Mouse (Mus musculus) intestine, postnatal 0 days (tissue): Measurements from ENCODE around the gene Uhrf2. TPM values are rescaled to one million over a fixed set of nuclear protein-coding genes. Genes with fewer than 3 reads are reported as not detected.
A peak's percentile ranks its signal among the peaks of the same experiment; 100 is the strongest.

ENCODE experiments used
- ATAC-seq: fragments of 200-750 bp; cut with Nextera tagmentation; 2 replicates; pipeline ENCODE4 v1.8.0; 2017; ENCODE audit warnings: mild to moderate bottlenecking, moderate TSS enrichment, moderate library complexity
- H3K27ac ChIP-seq: fragments of 300-500 bp; sonication (generic); 2 replicates; pipeline ENCODE4 v1.5.1; 2014; ENCODE audit warnings: mild to moderate bottlenecking, low read depth, low read length, moderate library complexity
- H3K27me3 ChIP-seq: fragments of 300-500 bp; sonication (generic); replicated peaks from 2 replicates; pipeline ENCODE4 v1.6.1; 2014; ENCODE audit warnings: low read length, mixed read lengths; ENCODE audit not compliant: control insufficient read depth, insufficient read depth
- H3K36me3 ChIP-seq: fragments of 300-500 bp; sonication (generic); 2 replicates; pipeline ENCODE4 v1.6.1; 2014; ENCODE audit warnings: mild to moderate bottlenecking, moderate library complexity; ENCODE audit not compliant: control insufficient read depth, insufficient read depth
- H3K4me1 ChIP-seq: fragments of 300-500 bp; sonication (generic); replicated peaks from 2 replicates; pipeline ENCODE4 v1.6.1; 2014; ENCODE audit warnings: antibody characterized with exemption, low read length, mixed read lengths; ENCODE audit not compliant: control insufficient read depth, insufficient read depth
- H3K4me2 ChIP-seq: fragments of 300-500 bp; sonication (generic); replicated peaks from 2 replicates; pipeline ENCODE4 v1.6.1; 2014; ENCODE audit warnings: low read depth, mild to moderate bottlenecking, moderate library complexity
- H3K4me3 ChIP-seq: fragments of 300-500 bp; sonication (generic); 2 replicates; pipeline ENCODE4 v1.5.1; 2014; ENCODE audit warnings: low read depth, low read length
- H3K9ac ChIP-seq: fragments of 300-500 bp; sonication (generic); 2 replicates; pipeline ENCODE4 v1.6.1; 2014; ENCODE audit warnings: mild to moderate bottlenecking, low read depth, low read length
- H3K9me3 ChIP-seq: fragments of 300-500 bp; sonication (generic); 2 replicates; pipeline ENCODE4 v1.6.1; 2016; ENCODE audit warnings: mixed run types; ENCODE audit not compliant: control insufficient read depth
- CTCF ChIP-seq: sonication (generic); IDR thresholded peaks from 2 replicates; pipeline ENCODE4 v1.5.1; 2016; ENCODE audit warnings: low read depth, mild to moderate bottlenecking, control low read depth, antibody characterized with exemption, moderate library complexity
- WGBS: fragments of 180-500 bp; shearing (Covaris S2); extraction: QIAGEN DNeasy Blood & Tissue Kit; methylation state at CpG from one replicate; pipeline ENCODE4 v1.1.7; 2014; 5-methylcytosine and 5-hydroxymethylcytosine counted together
- polyA plus RNA-seq: library from polyadenylated mRNA; unstranded; fragments of >200 nt; fragmentation: Nextera tagmentation; extraction: Ambion mirVana; gene quantifications from 2 replicates; pipeline ENCODE4 v1.2.1, GENCODE M21; 2015

Gene Uhrf2
- polyA plus RNA-seq, 1 experiment from 2014 or later = 18.3 TPM

GRCm38 (mm10) chr19:30107221-30107845, 77.0 kb downstream of the Uhrf2 start:
- Histone ChIP-seq H3K4me3 (no peak overlapping the region), H3K9me3 (no peaks in the 10 kb centered on the region), H3K27ac (no peak overlapping the region), H3K27me3 (no peaks in the 10 kb centered on the region), H3K4me1 (no peaks in the 10 kb centered on the region), H3K36me3 (no peaks in the 10 kb centered on the region), H3K4me2 (no peak overlapping the region), H3K9ac (no peak overlapping the region)
- TF ChIP-seq CTCF = no peak
- 82% methylated on average over 10 of the region's 10 CpGs for WGBS
- ATAC-seq = no peak

GRCm38 (mm10) chr19:30108616-30109015, 78.3 kb downstream of the Uhrf2 start:
- Histone ChIP-seq H3K4me3 (no peak overlapping the region), H3K4me2 (no peak overlapping the region), H3K9ac (no peak overlapping the region), H3K27me3 (no peaks in the 10 kb centered on the region), H3K9me3 (no peaks in the 10 kb centered on the region), H3K36me3 (no peaks in the 10 kb centered on the region), H3K27ac (no peak overlapping the region), H3K4me1 (no peaks in the 10 kb centered on the region)
- TF ChIP-seq CTCF = no peak
- no peak for ATAC-seq

GRCm38 (mm10) chr19:30109122-30109521, 78.8 kb downstream of the Uhrf2 start:
- no peak for TF ChIP-seq CTCF
- Histone ChIP-seq H3K27ac (no peak overlapping the region), H3K36me3 (no peaks in the 10 kb centered on the region), H3K4me2 (no peak overlapping the region), H3K9me3 (no peaks in the 10 kb centered on the region), H3K4me1 (no peaks in the 10 kb centered on the region), H3K9ac (no peak overlapping the region), H3K27me3 (no peaks in the 10 kb centered on the region), H3K4me3 (no peak overlapping the region)
- no peak for ATAC-seq
- WGBS = 89% methylated on average over 6 of the region's 6 CpGs

- H3K4me2 ChIP-seq = no peak overlapping the region
- no peaks in the 10 kb centered on the region for H3K4me1 ChIP-seq
- TF ChIP-seq CTCF = no peak
- no peak overlapping the region for H3K4me3 ChIP-seq
- no peak for ATAC-seq
- H3K27ac ChIP-seq = no peak overlapping the region
- H3K36me3 ChIP-seq = no peaks in the 10 kb centered on the region
- no peaks in the 10 kb centered on the region for H3K27me3 ChIP-seq
- no peaks in the 10 kb centered on the region for H3K9me3 ChIP-seq
- WGBS = 96% methylated on average over 3 of the region's 3 CpGs
- no peak overlapping the region for H3K9ac ChIP-seq
Measured at GRCm38 (mm10) chr19:30111421-30111820, 81.1 kb downstream of the Uhrf2 start.

GRCm38 (mm10) chr19:30112961-30113688, 82.8 kb downstream of the Uhrf2 start:
- no peak for TF ChIP-seq CTCF
- Histone ChIP-seq H3K4me1 (no peaks in the 10 kb centered on the region), H3K27me3 (no peaks in the 10 kb centered on the region), H3K4me3 (no peak overlapping the region), H3K9me3 (no peaks in the 10 kb centered on the region), H3K9ac (no peak overlapping the region), H3K36me3 (no peaks in the 10 kb centered on the region), H3K4me2 (no peak overlapping the region), H3K27ac (no peak overlapping the region)
- no peak for ATAC-seq
- WGBS = 90% methylated on average over 16 of the region's 16 CpGs

- Histone ChIP-seq H3K27me3 (no peaks in the 10 kb centered on the region), H3K4me2 (peak overlapping the region; percentile 17), H3K4me1 (no peaks in the 10 kb centered on the region), H3K36me3 (no peaks in the 10 kb centered on the region), H3K9me3 (no peaks in the 10 kb centered on the region), H3K4me3 (no peak overlapping the region), H3K9ac (no peak overlapping the region), H3K27ac (no peak overlapping the region)
- ATAC-seq = peak; percentile 40; the same call in 1 of the 2 replicates
- 29% methylated on average over 14 of the region's 14 CpGs for WGBS
- no peak for TF ChIP-seq CTCF
Measured at GRCm38 (mm10) chr19:30114919-30115441, 84.7 kb downstream of the Uhrf2 start.
